Mouse (Mus musculus): ENCODE data around the gene Raver2. TPM values are rescaled to one million over a fixed set of nuclear protein-coding genes. Genes with fewer than 3 reads are reported as not detected.

The Raver2 gene
- polyA plus RNA-seq (2016; fragmentation: Nextera tagmentation; extraction: Ambion mirVana), result 12.2 and 14.7 TPM in 2 replicates

- H3K4me2 ChIP-seq (replicated peaks), result peak within 1 kb of the TSS; percentile 84
- peak; percentile 79 for ATAC-seq (ENCODE audit: low FRiP score, low read depth)
- peak within 1 kb of the TSS; percentile 58; the same call in 1 of the 2 replicates for H3K27ac ChIP-seq (replicated peaks)
- 2% methylated on average over 16 of the region's 54 CpGs for WGBS
- H3K4me1 ChIP-seq, result peaks cover 8% of the 10 kb centered on the region; the same call in 1 of the 2 replicates
- H3K36me3 ChIP-seq, result no peaks in the 10 kb centered on the region
- H3K27me3 ChIP-seq, result 0 out of 2 replicates have a peak, but pooled peaks cover 2% of the 10 kb centered on the region
- H3K9ac ChIP-seq (replicated peaks), result peak within 1 kb of the TSS; percentile 92
- no peaks in the 10 kb centered on the region for H3K9me3 ChIP-seq
- H3K4me3 ChIP-seq, result peak within 1 kb of the TSS; percentile 93
These were observed at the start of gene Raver2 for GRCm38 (mm10) chr4:101068786-101069153. Gene Raver2 (plus strand): TSS chr4:101068983.

- Histone ChIP-seq H3K4me3 (no peak within 1 kb of the TSS), H3K36me3 (peaks cover 8% of the 10 kb centered on the region; the same call in 1 of the 2 replicates), H3K27ac (replicated peaks) (no peak within 1 kb of the TSS), H3K27me3 (no peaks in the 10 kb centered on the region; the same call in 1 of the 2 replicates), H3K4me1 (no peaks in the 10 kb centered on the region), H3K4me2 (replicated peaks) (no peak within 1 kb of the TSS), H3K9me3 (peaks cover 12% of the 10 kb centered on the region), H3K9ac (replicated peaks) (no peak within 1 kb of the TSS)
- no peak for ATAC-seq (ENCODE audit: low FRiP score, low read depth)
- WGBS, result 87% methylated on average over 4 of the region's 4 CpGs
These were observed 48.2 kb upstream of the Raver2 start, which contains the start of gene Gm10577 for GRCm38 (mm10) chr4:101020596-101020995. Gene Gm10577 (minus strand): TSS chr4:101020696.

- Histone ChIP-seq H3K4me2 (replicated peaks) (no peak overlapping the region), H3K27me3 (no peaks in the 10 kb centered on the region), H3K27ac (replicated peaks) (peak overlapping the region; percentile 8; the same call in 1 of the 2 replicates), H3K9me3 (peaks cover 11% of the 10 kb centered on the region), H3K4me3 (no peak overlapping the region), H3K36me3 (peaks cover 8% of the 10 kb centered on the region; the same call in 1 of the 2 replicates), H3K4me1 (no peaks in the 10 kb centered on the region), H3K9ac (replicated peaks) (no peak overlapping the region)
- 69% methylated on average over 5 of the region's 5 CpGs for WGBS
- ATAC-seq (ENCODE audit: low FRiP score, low read depth), result no peak
These were observed 42.2 kb upstream of the Raver2 start for GRCm38 (mm10) chr4:101026566-101026965.

GRCm38 (mm10) chr4:101026995-101027394, 41.8 kb upstream of the Raver2 start:
- Histone ChIP-seq H3K9me3 (peaks cover 11% of the 10 kb centered on the region), H3K27ac (replicated peaks) (peak overlapping the region; percentile 8; the same call in 1 of the 2 replicates), H3K9ac (replicated peaks) (no peak overlapping the region), H3K4me3 (no peak overlapping the region), H3K36me3 (peaks cover 8% of the 10 kb centered on the region; the same call in 1 of the 2 replicates), H3K4me2 (replicated peaks) (no peak overlapping the region), H3K27me3 (no peaks in the 10 kb centered on the region), H3K4me1 (no peaks in the 10 kb centered on the region)
- WGBS, result 75% methylated on average over 2 of the region's 2 CpGs
- ATAC-seq (ENCODE audit: low FRiP score, low read depth), result no peak

- Histone ChIP-seq H3K9ac (replicated peaks) (no peak overlapping the region), H3K27ac (replicated peaks) (no peak overlapping the region), H3K27me3 (no peaks in the 10 kb centered on the region), H3K4me3 (no peak overlapping the region), H3K9me3 (peaks cover 6% of the 10 kb centered on the region), H3K36me3 (peaks cover 6% of the 10 kb centered on the region; the same call in 1 of the 2 replicates), H3K4me1 (no peaks in the 10 kb centered on the region), H3K4me2 (replicated peaks) (no peak overlapping the region)
- 93% methylated on average over 9 of the region's 9 CpGs for WGBS
- ATAC-seq (ENCODE audit: low FRiP score, low read depth), result no peak
These were observed 40.9 kb upstream of the Raver2 start for GRCm38 (mm10) chr4:101027852-101028411.

GRCm38 (mm10) chr4:101033047-101033446, 35.7 kb upstream of the Raver2 start:
- WGBS, result 82% methylated on average over 3 of the region's 3 CpGs
- H3K4me1 ChIP-seq, result no peaks in the 10 kb centered on the region
- no peak overlapping the region for H3K27ac ChIP-seq (replicated peaks)
- no peak overlapping the region for H3K9ac ChIP-seq (replicated peaks)
- no peak for ATAC-seq (ENCODE audit: low FRiP score, low read depth)
- H3K36me3 ChIP-seq, result no peaks in the 10 kb centered on the region
- H3K9me3 ChIP-seq, result no peaks in the 10 kb centered on the region
- H3K27me3 ChIP-seq, result no peaks in the 10 kb centered on the region
- H3K4me3 ChIP-seq, result no peak overlapping the region
- H3K4me2 ChIP-seq (replicated peaks), result no peak overlapping the region

- H3K27me3 ChIP-seq, result no peaks in the 10 kb centered on the region
- no peak overlapping the region for H3K4me2 ChIP-seq (replicated peaks)
- H3K9ac ChIP-seq (replicated peaks), result no peak overlapping the region
- 89% methylated on average over 5 of the region's 5 CpGs for WGBS
- H3K27ac ChIP-seq (replicated peaks), result no peak overlapping the region
- ATAC-seq (ENCODE audit: low FRiP score, low read depth), result no peak
- H3K4me3 ChIP-seq, result no peak overlapping the region
- no peaks in the 10 kb centered on the region for H3K4me1 ChIP-seq
- no peaks in the 10 kb centered on the region for H3K9me3 ChIP-seq
- H3K36me3 ChIP-seq, result no peaks in the 10 kb centered on the region
These were observed 33.7 kb upstream of the Raver2 start for GRCm38 (mm10) chr4:101035131-101035530.

- Histone ChIP-seq H3K4me1 (no peaks in the 10 kb centered on the region), H3K4me2 (replicated peaks) (no peak overlapping the region), H3K27me3 (no peaks in the 10 kb centered on the region), H3K4me3 (no peak overlapping the region), H3K27ac (replicated peaks) (no peak overlapping the region), H3K9me3 (no peaks in the 10 kb centered on the region), H3K36me3 (no peaks in the 10 kb centered on the region), H3K9ac (replicated peaks) (no peak overlapping the region)
- no peak for ATAC-seq (ENCODE audit: low FRiP score, low read depth)
- 71% methylated on average over 7 of the region's 7 CpGs for WGBS
These were observed 31.6 kb upstream of the Raver2 start for GRCm38 (mm10) chr4:101037156-101037555.

- Histone ChIP-seq H3K4me3 (no peak overlapping the region), H3K36me3 (no peaks in the 10 kb centered on the region), H3K27me3 (no peaks in the 10 kb centered on the region), H3K9ac (replicated peaks) (no peak overlapping the region), H3K4me2 (replicated peaks) (no peak overlapping the region), H3K9me3 (no peaks in the 10 kb centered on the region), H3K4me1 (no peaks in the 10 kb centered on the region), H3K27ac (replicated peaks) (no peak overlapping the region)
- 90% methylated on average over 2 of the region's 2 CpGs for WGBS
- no peak for ATAC-seq (ENCODE audit: low FRiP score, low read depth)
These were observed 25.1 kb upstream of the Raver2 start for GRCm38 (mm10) chr4:101043691-101044090.

GRCm38 (mm10) chr4:101044149-101044548, 24.6 kb upstream of the Raver2 start:
- H3K4me1 ChIP-seq, result no peaks in the 10 kb centered on the region

GRCm38 (mm10) chr4:101046576-101046975, 22.2 kb upstream of the Raver2 start:
- Histone ChIP-seq H3K4me3 (no peak overlapping the region), H3K4me1 (no peaks in the 10 kb centered on the region), H3K36me3 (no peaks in the 10 kb centered on the region), H3K27ac (replicated peaks) (no peak overlapping the region), H3K9ac (replicated peaks) (no peak overlapping the region), H3K4me2 (replicated peaks) (no peak overlapping the region), H3K27me3 (no peaks in the 10 kb centered on the region), H3K9me3 (no peaks in the 10 kb centered on the region)
- 85% methylated on average over 4 of the region's 4 CpGs for WGBS
- no peak for ATAC-seq (ENCODE audit: low FRiP score, low read depth)

More at GRCm38 (mm10) chr4:101044149-101044548, 24.6 kb upstream of the Raver2 start:
- H3K4me2 ChIP-seq (replicated peaks), result no peak overlapping the region
- no peak overlapping the region for H3K27ac ChIP-seq (replicated peaks)
- H3K9me3 ChIP-seq, result no peaks in the 10 kb centered on the region
- no peak for ATAC-seq (ENCODE audit: low FRiP score, low read depth)
- H3K27me3 ChIP-seq, result no peaks in the 10 kb centered on the region
- H3K36me3 ChIP-seq, result no peaks in the 10 kb centered on the region
- H3K9ac ChIP-seq (replicated peaks), result no peak overlapping the region
- H3K4me3 ChIP-seq, result no peak overlapping the region

- Histone ChIP-seq H3K4me2 (replicated peaks) (no peak overlapping the region), H3K9ac (replicated peaks) (no peak overlapping the region), H3K27me3 (no peaks in the 10 kb centered on the region), H3K4me3 (no peak overlapping the region), H3K9me3 (no peaks in the 10 kb centered on the region), H3K27ac (replicated peaks) (no peak overlapping the region), H3K4me1 (no peaks in the 10 kb centered on the region), H3K36me3 (no peaks in the 10 kb centered on the region)
- ATAC-seq (ENCODE audit: low FRiP score, low read depth), result no peak
- WGBS, result 75% methylated on average over 2 of the region's 2 CpGs
These were observed 6.6 kb upstream of the Raver2 start for GRCm38 (mm10) chr4:101062146-101062545.

Measured in midbrain, embryonic 12.5 days (tissue).